Mouse (Mus musculus) MEL-GATA-1-ER (cell line): Measurements from ENCODE around the gene Hsd17b12.

Experiments used
- DNase-seq: peaks from one replicate; pipeline ENCODE4 v3.0.0-alpha.2; 2012; ENCODE audit warnings: low read depth; ENCODE audit errors: extremely low read depth

Hsd17b12 gene

GRCm38 (mm10) chr2:94089901-94090300, 67.9 kb downstream of the Hsd17b12 start:
- no peak for DNase-seq

GRCm38 (mm10) chr2:94069482-94069881, 88.3 kb downstream of the Hsd17b12 start:
- no peak for DNase-seq

- no peak for DNase-seq
Observed at GRCm38 (mm10) chr2:94066540-94067135, 91.1 kb downstream of the Hsd17b12 start.

- no peak for DNase-seq
Observed at GRCm38 (mm10) chr2:94066120-94066519, 91.6 kb downstream of the Hsd17b12 start.

- no peak for DNase-seq
Observed at GRCm38 (mm10) chr2:94062791-94063190, 95.0 kb downstream of the Hsd17b12 start.

GRCm38 (mm10) chr2:94059459-94059858, 98.3 kb downstream of the Hsd17b12 start:
- DNase-seq = no peak

GRCm38 (mm10) chr2:94054813-94055212, 103.0 kb downstream of the Hsd17b12 start:
- peak; percentile 24 for DNase-seq

GRCm38 (mm10) chr2:94051952-94052351, 105.8 kb downstream of the Hsd17b12 start:
- DNase-seq = no peak

GRCm38 (mm10) chr2:94050901-94051300, 106.9 kb downstream of the Hsd17b12 start:
- DNase-seq = no peak

GRCm38 (mm10) chr2:94049471-94050176, 108.1 kb downstream of the Hsd17b12 start:
- DNase-seq = no peak

- DNase-seq = no peak
Observed at GRCm38 (mm10) chr2:94048733-94049470, 108.9 kb downstream of the Hsd17b12 start.

GRCm38 (mm10) chr2:94048271-94048670, 109.5 kb downstream of the Hsd17b12 start:
- DNase-seq = no peak

GRCm38 (mm10) chr2:94045411-94046090, 112.2 kb downstream of the Hsd17b12 start:
- DNase-seq = no peak

GRCm38 (mm10) chr2:94044174-94044573, 113.6 kb downstream of the Hsd17b12 start:
- no peak for DNase-seq

GRCm38 (mm10) chr2:94043662-94044061, 114.1 kb downstream of the Hsd17b12 start:
- DNase-seq = no peak

GRCm38 (mm10) chr2:94042461-94042860, 115.3 kb downstream of the Hsd17b12 start:
- no peak for DNase-seq

GRCm38 (mm10) chr2:94040391-94041125, 117.2 kb downstream of the Hsd17b12 start:
- DNase-seq = no peak

GRCm38 (mm10) chr2:94035428-94036331, 122.1 kb downstream of the Hsd17b12 start:
- peak; percentile 25 for DNase-seq

GRCm38 (mm10) chr2:94030602-94031001, 127.2 kb downstream of the Hsd17b12 start:
- no peak for DNase-seq

GRCm38 (mm10) chr2:94024637-94025036, 133.1 kb downstream of the Hsd17b12 start:
- DNase-seq = no peak
